In the genomic region with DNA sequence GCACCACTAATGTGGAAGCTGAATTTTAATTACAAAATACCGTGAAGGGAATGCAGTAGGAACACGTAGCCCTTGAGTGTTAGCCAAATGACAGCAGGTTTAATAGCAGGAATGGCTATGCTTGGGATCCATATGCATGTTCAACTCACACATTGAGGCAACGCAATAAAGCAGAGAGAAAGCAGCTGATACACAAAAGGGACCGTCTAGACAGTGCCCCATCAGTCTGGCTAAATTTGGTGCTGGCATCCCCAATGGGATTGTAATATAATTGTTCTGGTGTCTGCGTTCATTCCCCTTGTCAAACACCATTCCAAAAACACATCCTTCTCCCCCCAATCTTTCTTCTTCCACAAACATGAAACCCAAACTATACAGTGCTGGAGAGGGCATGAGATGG, we compare ENCODE assay signal across 14 mouse cellular contexts.
DNase-seq lines count a peak whose midpoint lies in the region; ATAC-seq and TF ChIP-seq lines count a peak whose summit lies in the region.
"Had no signal": no experiment of that assay in that cellular context is flagged by ENCODE, and none has a peak within 500 bp of the region (broad histone marks: within the 10 kb centered on the region; RNA-seq: fewer than 3 reads in every experiment).

No protein-coding gene starts in this region.

- peaks cover 13% of the 10 kb centered on the region for H3K4me1 ChIP-seq in olfactory bulb, adult 2 months (ENCODE audit: control insufficient read depth, insufficient read depth, low read length)
- H3K4me1 ChIP-seq: intestine, embryonic 15.5 days had no signal

- TF ChIP-seq CTCF in olfactory bulb, adult 2 months (IDR thresholded peaks at IDR 0.05; ENCODE audit: insufficient read depth, low read depth, low read length): no peak

- 10% methylated on average over 5 of the region's 5 CpGs for WGBS in olfactory bulb, adult 2 months

- no peak overlapping the region for H3K4me3 ChIP-seq in olfactory bulb, adult 2 months (ENCODE audit: insufficient read depth, low read depth, low read length)
- H3K4me3 ChIP-seq: embryonic facial prominence, embryonic 12.5 days; heart, adult 2 months; intestine, embryonic 15.5 days; limb, embryonic 12.5 days had no signal

- no peak for ATAC-seq in megakaryocyte progenitor cell, adult 5-6 weeks (replicated peaks; ENCODE audit: poor library complexity)
- ATAC-seq: intestine, embryonic 15.5 days had no signal

- no peak for TF ChIP-seq POLR2A in olfactory bulb, adult 2 months (IDR thresholded peaks at IDR 0.05; ENCODE audit: insufficient read depth, low read depth, low read length)

- peak overlapping the region; percentile 100 for H3K27ac ChIP-seq in olfactory bulb, adult 2 months (ENCODE audit: insufficient read depth, low read depth, low read length)
- H3K27ac ChIP-seq: embryonic facial prominence, embryonic 12.5 days; heart, adult 2 months; intestine, embryonic 15.5 days; limb, embryonic 12.5 days had no signal

- DNase-seq in cerebellum, adult 18-20 months: peak; percentile 21 to 48
- no peak for DNase-seq in cerebellum, adult 11-12 months
- peak; percentile 40 for DNase-seq in retina, postnatal 1 day
- no peak for DNase-seq in retina, embryonic 14.5 days (ENCODE audit: low spot score)
- DNase-seq in mesoderm, embryonic 11.5 days (ENCODE audit: low read depth, low spot score): peak; percentile 68
- no peak for DNase-seq in lung, postnatal 14 days
- DNase-seq: heart, adult 2 months; layer of hippocampus, adult 9-11 months; right cerebral cortex, postnatal 4 days had no signal

Comparison
In these comparisons a context has a peak if more than half of its experiments do, and no peak if none do; other contexts are left out.
1. DNase-seq: peak in cerebellum, adult 18-20 months (2 of 2), retina, postnatal 1 day (single experiment) and mesoderm, embryonic 11.5 days (single experiment); none in cerebellum, adult 11-12 months (single experiment), retina, embryonic 14.5 days (single experiment) and lung, postnatal 14 days (single experiment).